Mouse (Mus musculus) pancreas, adult 10 weeks (tissue): Measurements from ENCODE around the gene Ifna1. TPM values are rescaled to one million over a fixed set of nuclear protein-coding genes. Genes with fewer than 3 reads are reported as not detected.

Experiments used
- polyA plus RNA-seq: library from polyadenylated mRNA; stranded (reverse); fragments of 350-450 nt; fragmentation: Illumina TruSeq; extraction: RNeasy Lipid Tissue Mini Kit (QIAGEN cat#74804); gene quantifications from one replicate; pipeline ENCODE4 v1.2.3, GENCODE M21; 2015; ENCODE audit warnings: low read depth, low replicate concordance; ENCODE audit not compliant: insufficient read depth

The Ifna1 gene
- polyA plus RNA-seq: not detected

DNA sequence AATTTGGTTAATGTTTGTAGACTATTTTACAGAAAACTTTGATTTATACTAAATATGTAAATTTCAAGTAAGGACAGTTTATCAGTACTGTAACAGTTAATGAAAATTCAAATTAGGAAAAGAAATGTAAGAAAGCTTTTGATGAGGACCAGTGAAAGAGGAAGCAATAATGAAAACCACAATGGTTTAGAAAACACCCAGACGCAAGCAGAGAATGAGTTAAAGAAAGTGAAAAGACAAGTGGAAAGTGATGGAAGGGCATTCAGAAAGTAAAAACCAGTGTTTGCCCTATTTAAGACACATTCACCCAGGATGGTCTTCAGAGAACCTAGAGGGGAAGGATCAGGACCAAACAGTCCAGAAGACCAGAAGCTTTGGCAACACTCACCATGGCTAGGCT lies at the start of gene Ifna1:
Gene Ifna1, plus strand, starts transcription at position 390 of the 400 bp plus-strand sequence.

DNA sequence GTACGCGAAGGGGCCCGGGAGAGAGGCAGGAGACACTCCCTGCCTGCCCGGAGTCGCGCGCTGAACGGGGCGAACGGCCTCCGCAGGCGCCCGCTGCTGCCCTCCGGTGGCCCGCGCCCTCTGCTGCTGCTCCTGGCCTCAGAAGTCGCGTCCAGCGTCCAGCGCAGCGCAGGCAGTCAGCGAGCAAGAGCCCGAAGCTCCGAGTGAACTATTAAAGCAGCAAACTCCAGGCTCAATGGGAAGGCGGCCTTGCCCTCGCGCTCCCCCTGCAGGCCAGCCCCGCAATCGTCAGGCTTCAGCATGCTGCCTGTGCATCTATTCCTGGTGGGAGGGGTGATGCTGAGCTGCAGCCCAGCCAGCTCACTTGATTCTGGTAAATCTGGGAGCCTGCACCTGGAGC lies 46.9 kb upstream of the Ifna1 start, which contains the start of gene Gm13287:
Gene Gm13287, plus strand, starts transcription at position 301 of the 400 bp plus-strand sequence.

DNA sequence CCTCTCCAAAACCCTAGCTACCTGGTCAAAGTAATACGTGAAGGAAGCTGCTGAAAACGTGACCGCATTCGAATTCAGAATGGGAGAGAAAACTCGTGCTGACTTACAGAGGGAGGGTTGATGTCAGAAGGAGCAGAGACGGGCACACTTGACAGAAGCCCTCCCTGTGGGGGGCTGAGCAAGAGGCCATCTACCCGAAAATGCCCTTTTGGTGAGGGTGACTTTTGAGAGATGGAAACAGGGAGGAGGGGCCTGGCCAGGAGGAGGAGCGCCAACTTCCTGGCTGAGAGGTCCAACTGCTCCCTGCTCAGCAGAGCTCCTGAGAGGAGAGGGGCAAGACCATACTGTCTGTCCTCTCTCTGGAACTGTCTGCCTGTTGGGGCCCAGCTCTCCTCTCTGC lies 44.7 kb upstream of the Ifna1 start, which contains the start of gene Gm13288:
Gene Gm13288, plus strand, starts transcription at position 301 of the 400 bp plus-strand sequence.

DNA sequence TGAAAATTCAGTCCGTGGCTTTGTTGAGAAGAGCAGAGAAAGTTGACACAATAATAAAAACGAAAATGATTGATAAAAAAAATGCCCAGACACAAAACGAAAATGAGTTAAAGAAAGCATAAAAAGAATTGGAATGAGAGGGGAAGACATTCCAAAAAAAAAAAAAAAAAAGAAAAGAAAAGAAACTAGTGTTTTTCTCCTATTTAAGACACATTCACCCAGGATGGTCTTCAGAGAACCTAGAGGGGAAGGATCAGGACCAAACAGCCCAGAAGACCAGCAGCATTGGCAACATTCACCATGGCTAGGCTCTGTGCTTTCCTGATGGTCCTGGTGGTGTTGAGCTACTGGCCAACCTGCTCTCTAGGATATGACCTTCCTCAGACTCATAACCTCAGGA lies 34.0 kb upstream of the Ifna1 start, which contains the start of gene Ifna7:
Gene Ifna7, plus strand, starts transcription at position 301 of the 400 bp plus-strand sequence.

DNA sequence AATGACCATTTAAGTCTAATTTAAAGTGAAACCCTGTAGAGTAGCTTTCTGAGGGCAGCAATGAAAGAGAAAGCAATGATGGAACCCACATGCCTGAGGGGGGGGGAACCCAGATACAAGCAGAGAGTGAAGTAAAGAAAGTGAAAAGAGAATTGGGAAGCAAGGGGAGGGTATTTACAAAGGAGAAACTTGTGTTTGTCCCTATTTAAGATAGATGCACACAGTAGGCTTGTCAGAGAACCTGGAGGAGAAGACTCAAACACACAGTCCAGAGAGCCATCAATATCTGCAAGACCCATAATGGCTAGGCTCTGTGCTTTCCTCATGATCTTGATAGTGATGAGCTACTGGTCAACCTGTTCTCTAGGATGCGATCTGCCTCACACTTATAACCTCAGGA lies 30.2 kb upstream of the Ifna1 start, which contains the start of gene Ifna11:
Gene Ifna11, plus strand, starts transcription at position 301 of the 400 bp plus-strand sequence.

DNA sequence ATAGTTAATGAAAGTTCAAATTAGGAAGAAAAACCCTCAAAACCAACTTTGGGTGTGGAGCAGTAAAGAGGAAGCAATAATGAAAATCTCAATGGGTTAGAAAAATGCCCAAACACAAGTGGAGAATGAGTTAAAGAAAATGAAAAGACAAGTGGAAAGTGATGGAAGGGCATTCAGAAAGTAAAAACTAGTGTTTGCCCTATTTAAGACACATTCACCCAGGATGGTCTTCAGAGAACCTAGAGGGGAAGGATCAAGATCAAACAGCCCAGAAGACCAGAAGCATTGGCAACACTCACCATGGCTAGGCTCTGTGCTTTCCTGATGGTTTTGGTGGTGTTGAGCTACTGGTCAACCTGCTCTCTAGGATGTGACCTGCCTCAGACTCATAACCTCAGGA lies 22.8 kb upstream of the Ifna1 start, which contains the start of gene Ifna6:
Gene Ifna6, plus strand, starts transcription at position 301 of the 400 bp plus-strand sequence.

DNA sequence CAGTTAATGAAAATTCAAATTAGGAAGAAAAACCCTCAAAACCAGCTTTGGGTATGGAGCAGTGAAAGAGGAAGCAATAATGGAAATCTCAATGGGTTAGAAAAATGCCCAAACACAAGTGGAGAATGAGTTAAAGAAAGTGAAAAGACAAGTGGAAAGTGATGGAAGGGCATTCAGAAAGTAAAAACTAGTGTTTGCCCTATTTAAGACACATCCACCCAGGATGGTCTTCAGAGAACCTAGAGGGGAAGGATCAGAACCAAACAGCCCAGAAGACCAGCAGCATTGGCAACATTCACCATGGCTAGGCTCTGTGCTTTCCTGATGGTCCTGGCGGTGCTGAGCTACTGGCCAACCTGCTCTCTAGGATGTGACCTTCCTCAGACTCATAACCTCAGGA lies 14.7 kb upstream of the Ifna1 start, which contains the start of gene Ifna5:
Gene Ifna5, plus strand, starts transcription at position 301 of the 400 bp plus-strand sequence.

DNA sequence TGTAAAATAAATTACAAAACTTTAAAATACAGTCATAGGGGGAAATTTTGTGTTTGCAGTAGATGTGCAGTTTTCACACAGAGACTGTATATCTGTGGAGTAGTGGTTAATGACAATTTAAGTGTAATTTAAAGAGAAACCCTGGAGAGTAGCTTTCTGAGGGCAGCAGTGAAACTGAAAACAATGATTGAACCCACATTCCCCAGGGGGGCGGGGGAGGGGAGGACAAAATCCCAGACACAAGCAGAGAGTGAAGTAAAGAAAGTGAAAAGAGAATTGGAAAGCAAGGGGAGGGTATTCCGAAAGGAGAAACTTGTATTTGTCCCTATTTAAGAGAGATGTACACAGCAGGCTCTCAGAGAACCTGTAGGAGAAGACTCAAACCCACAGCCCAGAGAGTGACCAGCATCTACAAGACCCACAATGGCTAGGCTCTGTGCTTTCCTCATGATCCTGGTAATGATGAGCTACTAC lies 8.4 kb upstream of the Ifna1 start, which contains the start of gene Ifna4:
Gene Ifna4, plus strand, starts transcription at position 424 of the 474 bp plus-strand sequence.

DNA sequence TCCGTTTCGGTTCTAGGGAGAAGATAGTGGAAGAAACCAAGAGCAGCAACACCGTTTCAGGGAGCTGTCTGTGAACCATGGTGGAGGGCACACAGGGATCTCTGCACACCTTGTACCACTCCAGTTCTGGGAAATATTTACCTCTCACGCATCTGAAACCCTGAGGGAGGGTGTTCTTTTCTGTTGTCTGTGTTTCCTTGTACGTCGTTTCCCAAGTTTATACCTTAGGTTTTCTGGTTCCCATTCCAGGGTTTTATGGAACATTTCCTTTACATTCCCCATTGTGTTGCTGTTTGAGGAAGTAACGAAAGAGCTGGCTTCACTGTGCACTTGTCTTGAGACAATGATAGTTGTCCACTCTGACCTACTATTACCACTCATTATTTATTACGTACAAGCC lies 30.2 kb downstream of the Ifna1 start, which contains the start of gene Ifne:
Gene Ifne, minus strand, starts transcription at position 101 of the 400 bp plus-strand sequence.

Other genes with a start within 250 kb of the Ifna1 start
- gene Ifna12, start 246.7 kb upstream of the Ifna1 start, polyA plus RNA-seq: not detected
- gene C87499, start 215.7 kb upstream of the Ifna1 start, polyA plus RNA-seq: not detected
- gene Ifna13, start 205.6 kb upstream of the Ifna1 start, polyA plus RNA-seq: not detected
- gene Ifna16, start 173.2 kb upstream of the Ifna1 start, polyA plus RNA-seq: not detected
- gene Ifna2, start 166.2 kb upstream of the Ifna1 start, polyA plus RNA-seq: not detected
- gene Ifnab, start 158.7 kb upstream of the Ifna1 start, polyA plus RNA-seq: not detected
- gene Gm26566, start 128.3 kb upstream of the Ifna1 start, polyA plus RNA-seq: not detected
- 7.4 TPM for gene Klhl9, start 127.6 kb upstream of the Ifna1 start, polyA plus RNA-seq
- not detected for gene Gm13271, start 95.2 kb upstream of the Ifna1 start, polyA plus RNA-seq
- gene Gm13283, start 90.0 kb upstream of the Ifna1 start, polyA plus RNA-seq: not detected
- not detected for gene Gm13290, start 76.3 kb upstream of the Ifna1 start, polyA plus RNA-seq
- gene Gm13289, start 73.2 kb upstream of the Ifna1 start, polyA plus RNA-seq: not detected
- not detected for gene Gm13272, start 70.2 kb upstream of the Ifna1 start, polyA plus RNA-seq
- not detected for gene Ifnz, start 68.0 kb upstream of the Ifna1 start, polyA plus RNA-seq
- not detected for gene Gm13276, start 64.4 kb upstream of the Ifna1 start, polyA plus RNA-seq
- gene Gm13277, start 61.5 kb upstream of the Ifna1 start, polyA plus RNA-seq: not detected
- not detected for gene Gm13278, start 58.5 kb upstream of the Ifna1 start, polyA plus RNA-seq
- not detected for gene Gm13275, start 55.6 kb upstream of the Ifna1 start, polyA plus RNA-seq
- not detected for gene Gm13279, start 52.7 kb upstream of the Ifna1 start, polyA plus RNA-seq
- gene Gm13285, start 50.4 kb upstream of the Ifna1 start, polyA plus RNA-seq: not detected
- gene Gm13287, start 46.8 kb upstream of the Ifna1 start, polyA plus RNA-seq: not detected
- not detected for gene Gm13288, start 44.6 kb upstream of the Ifna1 start, polyA plus RNA-seq
- gene Ifna7, start 33.9 kb upstream of the Ifna1 start, polyA plus RNA-seq: not detected
- not detected for gene Ifna11, start 30.1 kb upstream of the Ifna1 start, polyA plus RNA-seq
- gene Ifna6, start 22.7 kb upstream of the Ifna1 start, polyA plus RNA-seq: not detected
- not detected for gene Ifna5, start 14.6 kb upstream of the Ifna1 start, polyA plus RNA-seq
- gene Ifna4, start 8.2 kb upstream of the Ifna1 start, polyA plus RNA-seq: not detected
- not detected for gene Ifne, start 30.1 kb downstream of the Ifna1 start, polyA plus RNA-seq